Comparison of ENCODE assay signal across 28 mouse cellular contexts in the genomic region with DNA sequence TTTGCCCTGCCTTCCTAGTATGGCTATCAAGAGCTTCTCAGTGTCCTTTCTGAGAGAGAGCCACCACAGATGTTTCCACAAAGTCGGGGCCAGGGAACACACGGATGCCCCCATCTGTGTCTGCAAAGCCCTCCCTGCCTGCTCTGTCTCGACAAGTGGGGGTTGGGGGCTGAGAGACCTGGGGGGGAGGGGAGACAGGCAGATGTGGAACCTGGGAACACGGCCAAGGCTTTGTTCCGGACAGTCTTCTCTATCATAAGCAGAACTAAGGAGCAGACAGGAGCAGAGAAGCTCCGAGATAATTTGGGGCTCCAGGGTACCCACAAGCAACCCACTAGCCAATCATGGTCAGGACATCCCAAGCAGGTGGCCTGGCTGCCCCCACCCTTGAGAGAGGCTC. TPM values are rescaled to one million over a fixed set of nuclear protein-coding genes. Genes with fewer than 3 reads are reported as not detected.
DNase-seq lines count a peak whose midpoint lies in the region; ATAC-seq lines count a peak whose summit lies in the region.
"Had no signal": no experiment of that assay in that cellular context is flagged by ENCODE, and none has a peak within 500 bp of the region (broad histone marks: within the 10 kb centered on the region; RNA-seq: fewer than 3 reads in every experiment).

No protein-coding gene starts in this region.

- H3K9ac ChIP-seq in forebrain, embryonic 16.5 days (replicated peaks; ENCODE audit: low read depth, low read length): no peak overlapping the region
- no peak overlapping the region for H3K9ac ChIP-seq in hindbrain, embryonic 13.5 days
- no peak overlapping the region for H3K9ac ChIP-seq in hindbrain, embryonic 16.5 days (ENCODE audit: low read depth, low read length)
- H3K9ac ChIP-seq in midbrain, embryonic 13.5 days (replicated peaks): no peak overlapping the region
- H3K9ac ChIP-seq in stomach, embryonic 15.5 days: no peak overlapping the region
- H3K9ac ChIP-seq: forebrain, embryonic 15.5 days; liver, embryonic 15.5 days had no signal

- 90% methylated on average over 6 of the region's 6 CpGs for WGBS in forebrain, embryonic 10.5 days
- 42% methylated on average over 6 of the region's 6 CpGs for WGBS in forebrain, embryonic 16.5 days
- 38% methylated on average over 6 of the region's 6 CpGs for WGBS in hindbrain, embryonic 13.5 days
- WGBS in hindbrain, embryonic 16.5 days: 51% methylated on average over 6 of the region's 6 CpGs
- WGBS in midbrain, embryonic 10.5 days: 82% methylated on average over 6 of the region's 6 CpGs
- WGBS in midbrain, embryonic 13.5 days: 54% methylated on average over 6 of the region's 6 CpGs
- 39% methylated on average over 6 of the region's 6 CpGs for WGBS in stomach, embryonic 15.5 days

- H3K4me1 ChIP-seq in forebrain, embryonic 10.5 days: peaks cover 90% of the 10 kb centered on the region
- peaks cover 31% of the 10 kb centered on the region for H3K4me1 ChIP-seq in forebrain, embryonic 16.5 days (replicated peaks; ENCODE audit: control insufficient read depth, insufficient read depth, low read length)
- H3K4me1 ChIP-seq in hindbrain, embryonic 13.5 days (replicated peaks): peaks cover 80% of the 10 kb centered on the region
- peaks cover 26% of the 10 kb centered on the region for H3K4me1 ChIP-seq in hindbrain, embryonic 16.5 days (ENCODE audit: control insufficient read depth, insufficient read depth, low read depth, low read length)
- peaks cover 84% of the 10 kb centered on the region for H3K4me1 ChIP-seq in midbrain, embryonic 10.5 days
- H3K4me1 ChIP-seq in midbrain, embryonic 13.5 days (replicated peaks): peaks cover 72% of the 10 kb centered on the region
- peaks cover 71% of the 10 kb centered on the region for H3K4me1 ChIP-seq in stomach, embryonic 15.5 days

- no peak for DNase-seq in forebrain, embryonic 10.5 days (ENCODE audit: extremely low spot score, low spot score)
- no peak for DNase-seq in midbrain, embryonic 10.5 days (ENCODE audit: low spot score)
- DNase-seq: adrenal gland, postnatal 10 days; cerebellum, adult 8-10 months; cerebellum, postnatal 25 days; gastrocnemius, adult 2 months; heart, postnatal 4 days; kidney, adult 2 months; kidney, postnatal 36 days; layer of hippocampus, postnatal 36 days; liver; lung, postnatal 4 days; midbrain, embryonic 14.5 days; thymus, adult 2 months; thymus, postnatal 36 days had no signal

- H3K4me3 ChIP-seq in forebrain, embryonic 10.5 days: no peak overlapping the region
- no peak overlapping the region for H3K4me3 ChIP-seq in forebrain, embryonic 16.5 days (replicated peaks; ENCODE audit: low read length)
- no peak overlapping the region for H3K4me3 ChIP-seq in hindbrain, embryonic 13.5 days
- H3K4me3 ChIP-seq in hindbrain, embryonic 16.5 days (ENCODE audit: low read length): no peak overlapping the region
- H3K4me3 ChIP-seq in midbrain, embryonic 10.5 days: no peak overlapping the region
- no peak overlapping the region for H3K4me3 ChIP-seq in midbrain, embryonic 13.5 days (replicated peaks)
- H3K4me3 ChIP-seq in stomach, embryonic 15.5 days (replicated peaks): no peak overlapping the region
- H3K4me3 ChIP-seq: forebrain, embryonic 15.5 days; gastrocnemius, adult 2 months; layer of hippocampus, adult 2 months; liver, embryonic 15.5 days; megakaryocyte, embryonic 14.5 days had no signal

- H3K4me2 ChIP-seq in forebrain, embryonic 16.5 days (ENCODE audit: low read length): no peak overlapping the region
- no peak overlapping the region for H3K4me2 ChIP-seq in hindbrain, embryonic 13.5 days
- no peak overlapping the region for H3K4me2 ChIP-seq in hindbrain, embryonic 16.5 days (ENCODE audit: low read length)
- no peak overlapping the region for H3K4me2 ChIP-seq in midbrain, embryonic 13.5 days (replicated peaks)
- H3K4me2 ChIP-seq in stomach, embryonic 15.5 days: no peak overlapping the region
- H3K4me2 ChIP-seq: forebrain, embryonic 15.5 days; liver, embryonic 15.5 days had no signal

- no peak for ATAC-seq in forebrain, embryonic 16.5 days
- no peak for ATAC-seq in hindbrain, embryonic 13.5 days (ENCODE audit: low FRiP score)
- ATAC-seq in hindbrain, embryonic 16.5 days: no peak
- no peak for ATAC-seq in midbrain, embryonic 13.5 days
- ATAC-seq in stomach, embryonic 15.5 days (ENCODE audit: insufficient read depth, low FRiP score, low read depth): no peak
- ATAC-seq in inflammation-experienced regulatory T-cells, adult 6 months: no peak
- ATAC-seq: forebrain, embryonic 15.5 days; hindbrain, postnatal 0 days had no signal

- H3K27me3 ChIP-seq in forebrain, embryonic 10.5 days (ENCODE audit: poor library complexity, severe bottlenecking): peaks cover 88% of the 10 kb centered on the region
- peaks cover 2% of the 10 kb centered on the region; the same call in 1 of the 2 replicates for H3K27me3 ChIP-seq in forebrain, embryonic 16.5 days (replicated peaks; ENCODE audit: control insufficient read depth, insufficient read depth, low read length)
- peaks cover 82% of the 10 kb centered on the region for H3K27me3 ChIP-seq in hindbrain, embryonic 13.5 days
- H3K27me3 ChIP-seq in hindbrain, embryonic 16.5 days (replicated peaks; ENCODE audit: control insufficient read depth, insufficient read depth, low read length): peaks cover 11% of the 10 kb centered on the region
- H3K27me3 ChIP-seq in midbrain, embryonic 10.5 days (ENCODE audit: low read depth, poor library complexity, severe bottlenecking): peaks cover 95% of the 10 kb centered on the region
- peaks cover 80% of the 10 kb centered on the region for H3K27me3 ChIP-seq in midbrain, embryonic 13.5 days
- H3K27me3 ChIP-seq in stomach, embryonic 15.5 days (replicated peaks): no peaks in the 10 kb centered on the region
- H3K27me3 ChIP-seq: CH12.LX; liver, embryonic 15.5 days had no signal

- no peaks in the 10 kb centered on the region for H3K36me3 ChIP-seq in forebrain, embryonic 10.5 days (replicated peaks)
- no peaks in the 10 kb centered on the region for H3K36me3 ChIP-seq in forebrain, embryonic 16.5 days (ENCODE audit: control insufficient read depth, insufficient read depth)
- H3K36me3 ChIP-seq in hindbrain, embryonic 13.5 days: no peaks in the 10 kb centered on the region
- no peaks in the 10 kb centered on the region for H3K36me3 ChIP-seq in hindbrain, embryonic 16.5 days (ENCODE audit: control insufficient read depth, insufficient read depth, low read length)
- H3K36me3 ChIP-seq in midbrain, embryonic 10.5 days: no peaks in the 10 kb centered on the region
- H3K36me3 ChIP-seq in midbrain, embryonic 13.5 days: no peaks in the 10 kb centered on the region
- H3K36me3 ChIP-seq in stomach, embryonic 15.5 days: no peaks in the 10 kb centered on the region
- H3K36me3 ChIP-seq: forebrain, embryonic 15.5 days; liver, embryonic 15.5 days had no signal

- no peaks in the 10 kb centered on the region for H3K9me3 ChIP-seq in forebrain, embryonic 10.5 days
- no peaks in the 10 kb centered on the region for H3K9me3 ChIP-seq in forebrain, embryonic 16.5 days (ENCODE audit: control insufficient read depth, low read length)
- H3K9me3 ChIP-seq in hindbrain, embryonic 13.5 days: no peaks in the 10 kb centered on the region
- H3K9me3 ChIP-seq in hindbrain, embryonic 16.5 days (ENCODE audit: control insufficient read depth, low read length): no peaks in the 10 kb centered on the region
- no peaks in the 10 kb centered on the region for H3K9me3 ChIP-seq in midbrain, embryonic 10.5 days (replicated peaks)
- no peaks in the 10 kb centered on the region for H3K9me3 ChIP-seq in midbrain, embryonic 13.5 days
- no peaks in the 10 kb centered on the region for H3K9me3 ChIP-seq in stomach, embryonic 15.5 days
- H3K9me3 ChIP-seq: forebrain, embryonic 15.5 days; liver, embryonic 15.5 days; megakaryocyte, embryonic 14.5 days had no signal

- peak overlapping the region; percentile 82 for H3K27ac ChIP-seq in forebrain, embryonic 10.5 days
- no peak overlapping the region for H3K27ac ChIP-seq in forebrain, embryonic 16.5 days (ENCODE audit: low read length)
- peak overlapping the region; percentile 44; the same call in 1 of the 2 replicates for H3K27ac ChIP-seq in hindbrain, embryonic 13.5 days
- H3K27ac ChIP-seq in hindbrain, embryonic 16.5 days (ENCODE audit: low read depth, low read length): no peak overlapping the region
- peak overlapping the region; percentile 71; the same call in 1 of the 2 replicates for H3K27ac ChIP-seq in midbrain, embryonic 10.5 days (replicated peaks)
- H3K27ac ChIP-seq in midbrain, embryonic 13.5 days: no peak overlapping the region
- 0 out of 2 replicates have a peak overlapping the region, but pooled peaks have one; percentile 57 for H3K27ac ChIP-seq in stomach, embryonic 15.5 days
- H3K27ac ChIP-seq: forebrain, embryonic 15.5 days; gastrocnemius, adult 2 months; hindbrain, postnatal 0 days; layer of hippocampus, adult 2 months; liver, embryonic 15.5 days had no signal

RNA-seq across cellular contexts. Expression of a gene that starts 12.6 kb away (rescaled TPM):
- 200 and 274 TPM in 2 replicates for polyA plus RNA-seq in forebrain, embryonic 10.5 days (2016; fragmentation: Nextera tagmentation; extraction: Ambion mirVana)
- polyA plus RNA-seq in forebrain, embryonic 16.5 days (2015; fragmentation: Nextera tagmentation; extraction: Ambion mirVana): 21.2 and 34.2 TPM in 2 replicates
- polyA plus RNA-seq in hindbrain, embryonic 13.5 days (2015; fragmentation: Nextera tagmentation; extraction: Ambion mirVana): 88.0 and 102 TPM in 2 replicates
- 57.7 and 84.8 TPM in 2 replicates for polyA plus RNA-seq in hindbrain, embryonic 16.5 days (2015; fragmentation: Nextera tagmentation; extraction: Ambion mirVana)
- polyA plus RNA-seq in midbrain, embryonic 10.5 days (2016; fragmentation: Nextera tagmentation; extraction: Ambion mirVana): 107 and 118 TPM in 2 replicates
- polyA plus RNA-seq in midbrain, embryonic 13.5 days (2015; fragmentation: Nextera tagmentation; extraction: Ambion mirVana): 117 and 118 TPM in 2 replicates
- polyA plus RNA-seq in stomach, embryonic 15.5 days (2015; fragmentation: Nextera tagmentation; extraction: Ambion mirVana): 487 and 492 TPM in 2 replicates
- polyA plus RNA-seq in inflammation-experienced regulatory T-cells, adult 6 months (2017; shearing (Covaris generic)): not detected
- polyA plus RNA-seq: C2C12 had no signal

Comparison
In these comparisons a context has a peak if more than half of its experiments do, and no peak if none do; other contexts are left out.
1. H3K27ac ChIP-seq: peak in forebrain, embryonic 10.5 days (single experiment), hindbrain, embryonic 13.5 days (single experiment), midbrain, embryonic 10.5 days (single experiment) and stomach, embryonic 15.5 days (single experiment); none in forebrain, embryonic 16.5 days (single experiment), hindbrain, embryonic 16.5 days (single experiment) and midbrain, embryonic 13.5 days (single experiment).
2. RNA of a gene that starts 12.6 kb away (polyA plus RNA-seq): 487 to 492 TPM in stomach, embryonic 15.5 days, 200 to 274 TPM in forebrain, embryonic 10.5 days, 117 to 118 TPM in midbrain, embryonic 13.5 days, 107 to 118 TPM in midbrain, embryonic 10.5 days, 88.0 to 102 TPM in hindbrain, embryonic 13.5 days, 57.7 to 84.8 TPM in hindbrain, embryonic 16.5 days and 21.2 to 34.2 TPM in forebrain, embryonic 16.5 days; not detected in inflammation-experienced regulatory T-cells, adult 6 months; every median in the first group is over 10 times any median in the second.